Mouse (Mus musculus): ENCODE data around the gene Spint2. TPM values are rescaled to one million over a fixed set of nuclear protein-coding genes. Genes with fewer than 3 reads are reported as not detected.
"Not testable (repeated sequence)": the region's sequence is repeated elsewhere in the genome, so short reads cannot be mapped to it uniquely, and the experiment has no call there.

Gene Spint2
- polyA plus RNA-seq, 1 experiment: 25.9 TPM

DNA sequence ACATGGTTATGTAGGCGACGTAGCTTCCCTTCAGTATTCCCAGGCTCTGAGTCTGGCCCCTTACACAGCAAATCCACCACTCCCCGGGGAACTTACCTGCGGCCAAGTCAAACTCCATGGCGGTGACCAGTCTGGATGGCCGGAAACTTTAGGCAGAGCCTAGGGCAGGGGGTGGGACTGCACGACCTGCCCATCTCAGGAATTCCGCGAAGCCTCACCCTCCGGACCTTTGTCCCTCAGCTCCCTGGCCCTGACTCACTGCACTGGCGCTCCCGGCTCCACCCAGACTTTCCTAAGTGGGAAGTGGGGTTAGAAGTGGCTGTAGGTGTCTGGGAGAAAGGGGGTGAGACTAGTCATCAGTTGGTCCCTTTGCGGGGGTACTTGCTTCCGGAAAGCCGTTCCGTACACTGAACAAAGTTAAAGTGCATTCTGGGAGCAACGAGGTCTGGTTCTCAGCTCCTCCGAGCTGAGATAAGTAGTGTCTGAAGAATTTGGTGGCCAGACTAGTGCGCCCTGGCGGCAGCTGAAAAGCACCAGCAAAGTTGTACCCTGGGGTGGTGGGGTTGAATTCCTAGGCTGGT lies 33.4 kb downstream of the Spint2 start, which contains the start of gene 2200002D01Rik:
2200002D01Rik (minus strand) TSS at position 206 of the 581 bp plus-strand sequence.
- Histone ChIP-seq H3K27ac (ENCODE audit: insufficient read depth, low read length) (no peak within 1 kb of the TSS), H3K4me1 (ENCODE audit: control insufficient read depth, insufficient read depth, low read length) (no peaks in the 10 kb centered on the region), H3K4me3 (ENCODE audit: insufficient read depth, low read length) (no peak within 1 kb of the TSS)
- TF ChIP-seq POLR2A (IDR thresholded peaks at IDR 0.05; ENCODE audit: extremely low read depth, insufficient read depth, low read length) (no peak), CTCF (IDR thresholded peaks at IDR 0.05; ENCODE audit: extremely low read depth, insufficient read depth, low read length) (no peak)

- TF ChIP-seq CTCF (IDR thresholded peaks at IDR 0.05; ENCODE audit: extremely low read depth, insufficient read depth, low read length): no peak
- no peak for TF ChIP-seq POLR2A (IDR thresholded peaks at IDR 0.05; ENCODE audit: extremely low read depth, insufficient read depth, low read length)
- Histone ChIP-seq H3K4me1 (ENCODE audit: control insufficient read depth, insufficient read depth, low read length) (no peaks in the 10 kb centered on the region), H3K27ac (ENCODE audit: insufficient read depth, low read length) (no peak overlapping the region), H3K4me3 (ENCODE audit: insufficient read depth, low read length) (no peak overlapping the region)
Measured at GRCm38 (mm10) chr7:29247706-29248105, 34.0 kb downstream of the Spint2 start.

DNA sequence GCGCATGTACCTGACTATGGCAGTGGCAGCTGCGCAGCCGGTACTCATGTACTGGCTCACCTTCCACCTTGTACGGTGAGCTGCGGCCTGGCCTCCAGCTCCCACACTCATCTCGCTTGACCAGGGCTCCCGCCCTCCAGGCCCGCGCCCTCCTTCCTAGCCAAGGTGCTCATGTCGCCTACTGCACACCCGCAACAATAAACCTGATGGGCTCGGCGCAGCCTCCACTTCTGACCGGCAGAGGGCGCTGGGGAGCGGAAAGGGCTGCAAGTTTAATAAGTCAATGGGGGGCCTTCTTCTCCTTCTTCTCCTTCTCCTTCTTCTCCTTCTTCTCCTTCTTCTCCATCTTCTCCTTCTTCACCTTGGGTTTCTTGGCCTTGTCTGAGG lies 34.4 kb downstream of the Spint2 start:
- TF ChIP-seq POLR2A (IDR thresholded peaks at IDR 0.05; ENCODE audit: extremely low read depth, insufficient read depth, low read length): no peak
- peak; percentile 67 for TF ChIP-seq CTCF (IDR thresholded peaks at IDR 0.05; ENCODE audit: extremely low read depth, insufficient read depth, low read length)
- H3K4me3 ChIP-seq (ENCODE audit: insufficient read depth, low read length): no peak overlapping the region
- no peak overlapping the region for H3K27ac ChIP-seq (ENCODE audit: insufficient read depth, low read length)
- H3K4me1 ChIP-seq (ENCODE audit: control insufficient read depth, insufficient read depth, low read length): no peaks in the 10 kb centered on the region

DNA sequence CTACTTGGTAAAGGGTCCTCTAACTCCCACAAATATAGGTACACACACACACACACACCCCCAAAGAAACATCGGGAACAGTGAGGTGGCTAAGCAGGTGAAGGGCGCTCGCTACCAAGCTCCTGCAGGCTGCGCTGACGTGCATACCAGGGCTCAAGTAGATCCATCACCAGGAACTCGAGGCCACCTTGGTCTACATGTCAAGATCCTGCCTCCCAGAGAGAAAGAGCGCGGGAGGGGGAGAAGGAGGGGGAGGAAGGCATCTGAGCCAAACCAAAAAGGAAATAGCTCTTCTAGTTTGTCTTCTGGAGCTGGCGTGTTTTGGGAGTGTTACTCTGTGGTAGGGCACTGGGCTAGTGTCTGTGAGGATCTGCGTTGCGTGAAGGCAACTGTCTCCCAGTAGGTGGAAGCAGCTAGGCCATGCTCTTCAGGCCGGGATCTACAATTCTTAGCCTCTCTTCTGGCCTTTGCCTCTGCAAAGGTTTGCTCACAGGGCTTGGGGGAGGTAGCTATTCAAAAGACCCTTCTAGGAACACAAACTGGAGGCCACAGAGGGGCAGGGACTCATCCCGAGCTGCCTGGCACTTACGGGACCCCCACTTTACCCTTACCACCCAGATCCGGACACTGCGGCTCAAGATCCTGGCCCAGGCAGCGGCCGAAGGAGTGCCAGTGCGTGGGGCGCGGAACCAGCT lies 34.9 kb downstream of the Spint2 start:
- TF ChIP-seq POLR2A (IDR thresholded peaks at IDR 0.05; ENCODE audit: extremely low read depth, insufficient read depth, low read length): no peak
- TF ChIP-seq CTCF (IDR thresholded peaks at IDR 0.05; ENCODE audit: extremely low read depth, insufficient read depth, low read length): no peak
- Histone ChIP-seq H3K4me1 (ENCODE audit: control insufficient read depth, insufficient read depth, low read length) (no peaks in the 10 kb centered on the region), H3K27ac (ENCODE audit: insufficient read depth, low read length) (no peak overlapping the region), H3K4me3 (ENCODE audit: insufficient read depth, low read length) (no peak overlapping the region)

GRCm38 (mm10) chr7:29246015-29246414 lies 35.7 kb downstream of the Spint2 start:
- Histone ChIP-seq H3K4me3 (ENCODE audit: insufficient read depth, low read length) (no peak overlapping the region), H3K27ac (ENCODE audit: insufficient read depth, low read length) (no peak overlapping the region), H3K4me1 (ENCODE audit: control insufficient read depth, insufficient read depth, low read length) (no peaks in the 10 kb centered on the region)
- TF ChIP-seq CTCF (IDR thresholded peaks at IDR 0.05; ENCODE audit: extremely low read depth, insufficient read depth, low read length) (no peak), POLR2A (IDR thresholded peaks at IDR 0.05; ENCODE audit: extremely low read depth, insufficient read depth, low read length) (no peak)

- TF ChIP-seq CTCF (IDR thresholded peaks at IDR 0.05; ENCODE audit: extremely low read depth, insufficient read depth, low read length): peak; percentile 35
- TF ChIP-seq POLR2A (IDR thresholded peaks at IDR 0.05; ENCODE audit: extremely low read depth, insufficient read depth, low read length): no peak
Measured at GRCm38 (mm10) chr7:29244732-29245416, 36.8 kb downstream of the Spint2 start.

GRCm38 (mm10) chr7:29238019-29238967 lies 43.4 kb downstream of the Spint2 start, which contains the start of gene Yif1b:
TSS of gene Yif1b (plus strand) at chr7:29238329.
- no peaks in the 10 kb centered on the region for H3K4me1 ChIP-seq (ENCODE audit: control insufficient read depth, insufficient read depth, low read length)
- peak within 1 kb of the TSS; percentile 51 for H3K4me3 ChIP-seq (ENCODE audit: insufficient read depth, low read length)
- H3K27ac ChIP-seq (ENCODE audit: insufficient read depth, low read length): no peak within 1 kb of the TSS
- TF ChIP-seq CTCF (IDR thresholded peaks at IDR 0.05; ENCODE audit: extremely low read depth, insufficient read depth, low read length) (no peak), POLR2A (IDR thresholded peaks at IDR 0.05; ENCODE audit: extremely low read depth, insufficient read depth, low read length) (peak; percentile 97)

More at GRCm38 (mm10) chr7:29244732-29245416, 36.8 kb downstream of the Spint2 start:
- Histone ChIP-seq H3K27ac (ENCODE audit: insufficient read depth, low read length) (no peak overlapping the region), H3K4me3 (ENCODE audit: insufficient read depth, low read length) (no peak overlapping the region), H3K4me1 (ENCODE audit: control insufficient read depth, insufficient read depth, low read length) (no peaks in the 10 kb centered on the region)

- H3K4me3 ChIP-seq (ENCODE audit: insufficient read depth, low read length): peak overlapping the region; percentile 51
Measured at GRCm38 (mm10) chr7:29237596-29237995, 44.1 kb downstream of the Spint2 start.

DNA sequence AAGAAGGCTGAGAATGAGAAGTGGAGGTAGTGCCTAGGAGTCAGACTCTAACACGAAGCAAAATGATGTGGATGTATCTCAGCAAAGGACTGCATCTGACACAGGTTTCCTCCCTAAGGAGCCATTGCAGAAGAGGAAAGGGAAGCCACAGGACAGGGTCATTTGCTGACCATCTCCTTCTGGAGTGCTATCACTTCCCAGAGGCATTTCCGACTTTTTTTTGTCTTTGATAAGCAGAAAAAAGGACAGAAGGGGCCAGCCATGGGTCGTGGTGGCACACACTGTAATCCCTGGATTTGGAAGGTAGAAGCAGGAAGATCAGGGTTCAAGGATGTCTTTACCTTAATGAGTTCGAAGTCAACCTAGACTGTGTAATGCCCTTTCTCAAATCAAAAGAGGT lies 45.1 kb downstream of the Spint2 start:
- TF ChIP-seq POLR2A (IDR thresholded peaks at IDR 0.05; ENCODE audit: extremely low read depth, insufficient read depth, low read length): no peak
- TF ChIP-seq CTCF (IDR thresholded peaks at IDR 0.05; ENCODE audit: extremely low read depth, insufficient read depth, low read length): no peak
- H3K27ac ChIP-seq (ENCODE audit: insufficient read depth, low read length): no peak overlapping the region
- no peak overlapping the region for H3K4me3 ChIP-seq (ENCODE audit: insufficient read depth, low read length)
- no peaks in the 10 kb centered on the region for H3K4me1 ChIP-seq (ENCODE audit: control insufficient read depth, insufficient read depth, low read length)

More at GRCm38 (mm10) chr7:29237596-29237995, 44.1 kb downstream of the Spint2 start:
- not testable (repeated sequence) for H3K27ac ChIP-seq (ENCODE audit: insufficient read depth, low read length); H3K4me1 ChIP-seq (ENCODE audit: control insufficient read depth, insufficient read depth, low read length)

Data from cortical plate, adult 2 months (tissue).